Mouse (Mus musculus) liver, adult (tissue): Measurements from ENCODE around the gene Tspan17.

Experiments used
- GATA4 ChIP-seq: IDR thresholded peaks from 2 replicates; pipeline ENCODE4 v1.6.1; 2014; ENCODE audit warnings: mild to moderate bottlenecking, low read length; ENCODE audit not compliant: insufficient replicate concordance

Gene Tspan17

GRCm38 (mm10) chr13:54818399-54819254 is 29.4 kb downstream of the Tspan17 start:
- TF ChIP-seq GATA4 = no peak

- TF ChIP-seq GATA4 = no peak
These were observed 31.9 kb downstream of the Tspan17 start for GRCm38 (mm10) chr13:54821106-54821505.

DNA sequence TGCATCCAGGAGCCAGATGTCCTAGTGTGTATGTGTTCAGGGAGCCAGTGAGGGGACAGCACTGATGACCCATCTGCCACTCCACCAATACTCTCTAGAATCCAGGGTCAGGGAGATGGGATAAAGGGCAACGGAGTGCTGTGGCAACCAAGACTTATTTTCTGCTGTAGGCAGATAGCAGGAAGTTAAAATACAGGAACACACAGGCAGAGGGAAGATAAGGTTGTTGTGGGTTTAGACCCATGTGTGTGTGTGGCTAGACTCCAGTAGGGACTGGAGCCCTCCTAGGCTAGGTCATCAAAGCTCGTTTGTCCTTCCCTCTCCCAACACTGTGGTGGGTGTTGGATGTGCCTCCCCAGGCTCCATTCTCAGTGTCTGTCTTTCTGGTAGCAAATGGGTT is 32.8 kb downstream of the Tspan17 start:
- TF ChIP-seq GATA4 = no peak

DNA sequence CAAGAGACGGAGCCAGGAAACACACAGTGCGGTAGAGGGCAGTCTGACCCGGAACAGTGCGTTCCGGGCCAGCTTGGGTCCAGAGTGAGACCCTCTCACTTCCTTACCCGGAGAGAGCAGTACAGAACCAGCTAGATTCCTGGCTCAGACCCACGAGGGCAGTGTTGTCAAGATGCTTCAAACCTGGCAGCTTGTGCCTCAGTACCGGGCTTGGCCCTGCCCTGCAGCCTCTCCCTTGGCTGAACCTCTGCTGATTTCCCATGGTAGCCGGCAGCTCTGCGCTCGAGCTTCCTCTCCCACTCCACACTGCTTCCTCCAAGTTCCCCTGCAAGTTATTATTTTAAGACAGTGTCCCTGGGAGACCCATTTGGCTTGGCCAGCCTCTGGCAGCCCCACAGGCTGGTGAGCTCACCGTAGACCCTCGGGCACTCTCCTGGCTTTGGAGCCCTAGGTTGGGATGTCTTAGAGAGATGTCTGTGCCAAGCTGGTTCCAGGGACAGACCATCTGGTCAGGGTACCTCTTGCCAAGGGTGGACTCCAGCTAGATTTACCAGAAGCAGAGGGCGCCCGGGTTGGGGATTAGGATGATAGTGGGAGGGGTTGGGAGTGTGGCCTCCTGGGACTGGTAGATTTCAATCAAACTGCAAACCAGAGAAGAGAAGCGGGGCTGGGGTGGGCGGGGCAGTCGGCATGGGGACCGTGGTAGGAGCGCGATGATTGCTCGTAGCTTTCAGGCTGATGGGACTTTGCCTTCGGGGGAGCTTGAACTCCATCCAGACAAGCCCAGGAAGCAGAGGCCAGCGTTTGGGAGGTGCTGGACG is 35.1 kb downstream of the Tspan17 start:
- TF ChIP-seq GATA4 = no peak

DNA sequence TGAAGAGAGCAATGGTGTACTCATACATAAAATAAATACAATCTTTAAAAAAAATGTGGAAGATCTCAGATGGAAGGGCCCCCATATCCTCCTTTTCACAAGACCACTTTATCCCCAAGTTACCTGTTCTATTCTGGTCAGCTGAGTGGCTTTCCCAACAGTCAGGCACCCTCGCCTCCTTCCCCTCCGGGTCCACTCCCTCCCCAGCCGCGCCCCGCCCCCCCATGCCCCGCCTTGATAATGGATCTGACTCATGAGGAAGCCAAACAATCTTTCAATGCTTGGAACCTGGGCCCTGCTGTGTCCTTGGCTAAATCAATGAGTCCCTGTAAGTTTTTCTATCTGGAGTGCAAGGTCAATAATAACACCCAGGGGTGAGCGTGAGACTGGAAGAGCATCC is 38.8 kb downstream of the Tspan17 start:
- TF ChIP-seq GATA4 = no peak

- no peak for TF ChIP-seq GATA4
These were observed 39.3 kb downstream of the Tspan17 start for GRCm38 (mm10) chr13:54828508-54828907.

DNA sequence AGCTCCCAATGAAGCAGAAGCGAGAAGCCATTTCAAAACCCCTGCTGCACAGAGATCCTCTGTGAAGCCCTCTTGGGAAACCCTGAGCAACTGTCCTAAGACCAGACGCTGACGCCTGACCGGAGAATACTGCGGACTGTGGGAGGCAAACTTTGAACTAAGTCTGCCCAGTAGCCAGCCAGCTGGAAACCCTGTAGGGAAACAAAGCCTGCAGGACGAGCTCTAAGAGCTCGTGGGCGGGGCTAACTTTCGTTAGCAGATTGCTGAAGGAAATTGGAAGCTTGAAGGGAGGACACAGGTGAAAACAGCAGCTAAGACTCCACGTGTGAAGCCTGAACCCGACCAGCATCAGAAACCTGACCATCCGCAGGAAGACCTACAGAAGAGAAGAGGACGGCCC is 40.3 kb downstream of the Tspan17 start:
- TF ChIP-seq GATA4 = no peak

- TF ChIP-seq GATA4 = no peak
These were observed 47.3 kb downstream of the Tspan17 start for GRCm38 (mm10) chr13:54836351-54837030.

GRCm38 (mm10) chr13:54837061-54837460 is 47.9 kb downstream of the Tspan17 start:
- no peak for TF ChIP-seq GATA4

DNA sequence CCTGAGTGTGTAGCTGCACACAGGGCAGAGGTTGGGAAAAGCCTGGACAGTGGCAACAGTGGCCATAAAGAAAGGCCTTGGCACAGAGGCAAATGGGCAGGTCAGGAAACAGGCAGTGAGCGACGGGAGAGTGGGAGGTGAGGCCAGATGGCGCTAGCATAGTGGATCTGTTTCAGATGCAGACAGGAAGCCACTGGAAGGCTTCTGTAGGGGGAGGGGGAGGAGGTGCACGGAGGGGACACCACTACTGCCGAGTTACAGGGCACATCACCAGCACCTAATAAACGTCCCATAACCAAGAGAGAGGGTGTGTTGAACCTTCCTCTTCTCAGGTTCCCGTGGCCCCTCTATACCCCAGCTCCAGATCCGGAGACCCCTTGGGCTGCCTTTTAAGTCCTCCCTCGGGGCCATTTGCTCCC is 48.3 kb downstream of the Tspan17 start:
- TF ChIP-seq GATA4 = no peak

- no peak for TF ChIP-seq GATA4
These were observed 49.4 kb downstream of the Tspan17 start for GRCm38 (mm10) chr13:54838540-54838939.

GRCm38 (mm10) chr13:54839211-54839610 is 50.0 kb downstream of the Tspan17 start:
- no peak for TF ChIP-seq GATA4

- no peak for TF ChIP-seq GATA4
These were observed 55.4 kb downstream of the Tspan17 start for GRCm38 (mm10) chr13:54844579-54844978.
